Mouse (Mus musculus) ES-E14 (cell line): ENCODE measurements at regions not wholly inside any gene's neighbourhood (a gene's known extent, or its start where the extent isn't known, plus 50 kb on each side); places are given as distances from the start of the nearest gene placed in this dataset.

Experiments used
- DNase-seq: peaks from one replicate; pipeline ENCODE4 v3.0.0-alpha.2; 2013; ENCODE audit warnings: low read depth, low spot score
- H3K27ac ChIP-seq: 2 replicates; pipeline ENCODE4 v1.5.1; 2012; ENCODE audit warnings: low read depth, mild to moderate bottlenecking, low read length, moderate library complexity, mixed read lengths; ENCODE audit not compliant: poor library complexity, insufficient read depth, severe bottlenecking
- H3K36me3 ChIP-seq: 2 replicates; pipeline ENCODE4 v1.6.1; 2012; ENCODE audit warnings: mild to moderate bottlenecking, low read length, moderate library complexity, mixed read lengths; ENCODE audit not compliant: control insufficient read depth, poor library complexity, insufficient read depth, severe bottlenecking
- H3K4me1 ChIP-seq, 2 experiments: fragments of 150-350 bp in 1 of 2; sonication (generic) in 1 of 2; 2 replicates each; pipeline ENCODE4 v1.6.1; 2012; ENCODE audit warnings: low read length in 2 of 2, mild to moderate bottlenecking in 1 of 2, mixed read lengths in 1 of 2; ENCODE audit not compliant: control insufficient read depth in 2 of 2, insufficient read depth in 2 of 2, poor library complexity in 1 of 2
- H3K4me3 ChIP-seq, 2 experiments: fragments of 150-350 bp in 1 of 2; sonication (generic) in 1 of 2; 2 replicates each; pipeline ENCODE4 v1.5.1; 2012; ENCODE audit warnings: low read length in 2 of 2, low read depth in 1 of 2, mild to moderate bottlenecking in 1 of 2, mixed read lengths in 1 of 2; ENCODE audit not compliant: insufficient read depth in 1 of 2, poor library complexity in 1 of 2, severe bottlenecking in 1 of 2
- H3K9ac ChIP-seq: 2 replicates; pipeline ENCODE4 v1.6.1; 2012; ENCODE audit warnings: low read depth, mild to moderate bottlenecking, low read length, mixed read lengths; ENCODE audit not compliant: poor library complexity, insufficient read depth, severe bottlenecking
- H3K9me3 ChIP-seq: fragments of 150-350 bp; sonication (generic); 2 replicates; pipeline ENCODE4 v1.6.1; 2012; ENCODE audit warnings: low read depth, mild to moderate bottlenecking, low read length; ENCODE audit not compliant: control insufficient read depth, insufficient read depth
- CHD2 ChIP-seq: IDR thresholded peaks from 2 replicates; pipeline ENCODE4 v1.6.1; 2014; ENCODE audit warnings: mild to moderate bottlenecking, low read depth, low read length, inconsistent platforms
- HCFC1 ChIP-seq: IDR thresholded peaks from 2 replicates; pipeline ENCODE4 v1.6.1; 2012; ENCODE audit warnings: low read length, inconsistent platforms, borderline replicate concordance; ENCODE audit not compliant: insufficient read depth
- MAFK ChIP-seq: IDR thresholded peaks from 2 replicates; pipeline ENCODE4 v1.6.1; 2014; ENCODE audit warnings: mild to moderate bottlenecking, low read depth, low read length, inconsistent platforms; ENCODE audit not compliant: insufficient read depth
- ZC3H11A ChIP-seq: IDR thresholded peaks from 2 replicates; pipeline ENCODE4 v1.6.1; 2012; ENCODE audit warnings: low read depth, mild to moderate bottlenecking, inconsistent platforms, low read length, borderline replicate concordance
- ZNF384 ChIP-seq: IDR thresholded peaks from 2 replicates; pipeline ENCODE4 v1.6.1; 2012; ENCODE audit warnings: low read depth, low read length, inconsistent platforms
- in situ Hi-C, 2 experiments: fragments of 600-800 bp; cut with MboI; formaldehyde crosslinking; loops; one replicate each; pipeline ENCODE4 v1.15.1; 2025; ENCODE audit warnings: low sequenced_read_pairs in 2 of 2, inconsistent platforms in 1 of 2; ENCODE audit not compliant: unreplicated experiment in 2 of 2

GRCm38 (mm10) chr3:41452020-41452715 is 103.4 kb upstream of the Jade1 start:
- in situ Hi-C loops = no loop called here
- Histone ChIP-seq H3K4me1 (peaks cover 3% of the 10 kb centered on the region in 2 experiments; a peak in 2 of 4 replicates), H3K36me3 (no peaks in the 10 kb centered on the region), H3K27ac (no peak overlapping the region), H3K9ac (no peak overlapping the region), H3K4me3 (no peak overlapping the region), H3K9me3 (no peaks in the 10 kb centered on the region)
- no peak for DNase-seq
- TF ChIP-seq ZNF384 (peak; percentile 57; the same call in 1 of the 2 replicates), HCFC1 (no peak)

- DNase-seq = no peak
- no peak overlapping the region for H3K9ac ChIP-seq
- H3K27ac ChIP-seq = no peak overlapping the region
- no peaks in the 10 kb centered on the region for H3K9me3 ChIP-seq
- no peak overlapping the region for H3K4me3 ChIP-seq
- in situ Hi-C loops = no loop called here
- no peak for TF ChIP-seq CHD2
- TF ChIP-seq ZC3H11A = no peak
- no peak for TF ChIP-seq MAFK
- no peak for TF ChIP-seq ZNF384
- no peak for TF ChIP-seq HCFC1
- no peaks in the 10 kb centered on the region for H3K36me3 ChIP-seq
- H3K4me1 ChIP-seq = peaks cover 3% of the 10 kb centered on the region in 2 experiments; a peak in 2 of 4 replicates
These were observed 104.8 kb upstream of the Jade1 start for GRCm38 (mm10) chr3:41450696-41451095.

GRCm38 (mm10) chr3:41444243-41444753 is 111.2 kb upstream of the Jade1 start:
- H3K4me1 ChIP-seq = no peaks in the 10 kb centered on the region
- no peaks in the 10 kb centered on the region for H3K9me3 ChIP-seq
- no peaks in the 10 kb centered on the region for H3K36me3 ChIP-seq
- in situ Hi-C loops = no loop called here
- no peak overlapping the region for H3K9ac ChIP-seq
- H3K4me3 ChIP-seq = no peak overlapping the region
- TF ChIP-seq ZNF384 = no peak
- no peak overlapping the region for H3K27ac ChIP-seq
- DNase-seq = no peak

- Histone ChIP-seq H3K4me1 (no peaks in the 10 kb centered on the region), H3K27ac (no peak overlapping the region), H3K36me3 (no peaks in the 10 kb centered on the region), H3K9me3 (no peaks in the 10 kb centered on the region), H3K9ac (no peak overlapping the region), H3K4me3 (no peak overlapping the region)
- TF ChIP-seq ZNF384 (no peak), HCFC1 (no peak), CHD2 (no peak), MAFK (no peak), ZC3H11A (no peak)
- in situ Hi-C loops = no loop called here
- no peak for DNase-seq
These were observed 119.3 kb upstream of the Jade1 start for GRCm38 (mm10) chr3:41436238-41436637.

- Histone ChIP-seq H3K4me3 (no peak overlapping the region), H3K9ac (no peak overlapping the region), H3K4me1 (no peaks in the 10 kb centered on the region), H3K27ac (no peak overlapping the region), H3K36me3 (no peaks in the 10 kb centered on the region), H3K9me3 (no peaks in the 10 kb centered on the region)
- in situ Hi-C loops = no loop called here
- no peak for TF ChIP-seq ZNF384
- TF ChIP-seq ZC3H11A = no peak
- no peak for TF ChIP-seq MAFK
- DNase-seq = no peak
These were observed 122.4 kb upstream of the Jade1 start for GRCm38 (mm10) chr3:41433106-41433505.
